Mouse (Mus musculus) lung, adult 2 months (tissue): ENCODE results near the gene Prr22.

Experiments
- CTCF ChIP-seq: fragments of 200-500 bp; IDR thresholded peaks from 2 replicates; pipeline ENCODE4 v1.5.1; 2011; ENCODE audit warnings: mild to moderate bottlenecking, low read length, control low read depth; ENCODE audit not compliant: insufficient read depth
- POLR2A ChIP-seq: fragments of 200-500 bp; IDR thresholded peaks from 2 replicates; pipeline ENCODE4 v1.6.1; 2011; ENCODE audit warnings: low read depth, mild to moderate bottlenecking, control low read depth, low read length, borderline replicate concordance; ENCODE audit errors: extremely low read depth

GRCm38 (mm10) chr17:56804952-56805351 lies 34.9 kb downstream of the Prr22 start:
- no peak for TF ChIP-seq CTCF
- TF ChIP-seq POLR2A = no peak
